Mouse (Mus musculus) embryo, embryonic 11 days (tissue): ENCODE measurements at regions not wholly inside any gene's neighbourhood (a gene's known extent, or its start where the extent isn't known, plus 50 kb on each side); places are given as distances from the start of the nearest gene placed in this dataset.
A peak's percentile ranks its signal among the peaks of the same experiment; 100 is the strongest.

Experiments used
- DNase-seq: peaks from one replicate; pipeline ENCODE4 v3.0.0-alpha.2; 2015

DNA sequence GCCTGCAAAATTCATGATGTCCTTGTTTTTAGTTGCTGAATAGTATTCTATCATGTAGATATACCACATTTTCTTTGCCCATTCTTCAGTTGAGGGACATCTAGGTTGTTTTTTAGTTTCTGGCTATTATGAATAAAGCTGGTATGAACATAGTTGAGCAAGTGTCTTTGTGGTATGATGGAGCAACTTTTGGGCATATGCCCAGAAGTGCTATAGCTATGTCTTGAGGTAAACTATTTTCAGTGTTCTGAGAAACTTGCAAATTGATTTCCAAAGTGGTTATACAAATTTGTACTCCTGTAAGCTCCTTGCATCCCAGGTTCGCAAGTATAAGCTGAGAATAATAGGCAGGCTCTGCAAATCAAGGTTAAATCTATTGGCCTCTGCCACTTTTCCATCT is 473.8 kb upstream of the Zeb2 start:
- no peak for DNase-seq

- no peak for DNase-seq
Observed at GRCm38 (mm10) chr2:45588248-45588647, 471.1 kb upstream of the Zeb2 start.

- DNase-seq = peak; percentile 37
Observed at GRCm38 (mm10) chr2:45586588-45587200, 469.5 kb upstream of the Zeb2 start.

DNA sequence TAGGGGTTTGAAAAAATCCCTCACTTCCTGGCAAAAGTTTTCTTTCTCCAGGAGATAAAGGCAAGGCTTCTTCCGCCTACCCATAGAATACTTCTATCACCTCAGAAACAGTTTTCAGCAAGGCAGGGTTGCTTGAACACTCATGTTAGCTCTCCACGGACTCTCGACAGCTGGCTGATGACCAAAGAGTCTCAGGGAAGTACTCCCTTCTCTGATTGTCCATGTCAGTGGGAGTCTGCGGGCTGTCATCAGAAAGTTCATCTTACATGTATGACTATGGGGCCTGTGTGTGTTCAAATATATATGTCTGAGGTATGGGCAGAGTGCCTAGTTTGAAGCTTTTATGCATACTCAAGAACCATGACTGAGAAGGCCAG is 464.3 kb upstream of the Zeb2 start:
- no peak for DNase-seq

GRCm38 (mm10) chr2:45580838-45581548 is 463.8 kb upstream of the Zeb2 start:
- DNase-seq = peak; percentile 11

GRCm38 (mm10) chr2:45572906-45573305 is 455.7 kb upstream of the Zeb2 start:
- no peak for DNase-seq

DNA sequence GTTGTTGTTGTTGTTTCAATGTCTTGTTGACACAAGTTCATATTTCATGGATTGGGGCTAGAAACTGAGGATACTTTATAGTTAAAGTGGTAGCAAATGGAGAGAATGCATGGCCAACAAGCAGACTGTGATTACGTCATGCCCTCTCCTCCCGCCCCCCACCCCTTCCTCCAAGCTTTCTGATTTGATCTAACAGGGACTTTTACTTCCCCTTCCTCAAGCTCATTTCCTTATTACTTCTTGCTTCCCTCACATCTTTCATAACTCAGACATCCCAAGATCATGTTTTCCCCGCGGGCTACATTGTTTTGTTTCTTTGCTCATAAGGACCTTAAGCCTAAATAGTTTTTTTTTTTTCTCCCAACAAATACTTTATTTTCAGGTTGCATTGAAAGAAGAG is 437.5 kb upstream of the Zeb2 start:
- no peak for DNase-seq

GRCm38 (mm10) chr2:45541394-45541793 is 424.2 kb upstream of the Zeb2 start:
- DNase-seq = no peak

DNA sequence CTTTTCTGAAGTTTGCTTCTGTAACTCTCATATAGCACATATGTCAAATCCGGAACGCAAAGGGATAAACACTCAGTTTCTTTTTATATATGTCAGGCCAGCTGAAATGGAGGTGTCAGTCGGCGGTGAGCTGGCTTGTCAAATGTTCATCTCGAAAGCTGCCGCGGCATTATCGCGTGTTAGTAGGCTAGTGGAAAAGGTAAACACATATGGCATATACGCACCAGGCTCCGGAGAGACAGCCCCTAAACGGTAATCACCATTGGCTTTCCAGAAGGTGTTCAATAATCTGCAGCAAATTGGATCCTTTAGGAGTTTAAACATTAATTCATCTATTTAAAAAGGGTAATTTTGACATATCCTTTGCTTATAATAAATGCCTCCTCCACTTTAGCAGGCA is 421.8 kb upstream of the Zeb2 start:
- no peak for DNase-seq

- no peak for DNase-seq
Observed at GRCm38 (mm10) chr2:45537722-45538121, 420.5 kb upstream of the Zeb2 start.

GRCm38 (mm10) chr2:45534806-45535205 is 417.6 kb upstream of the Zeb2 start:
- no peak for DNase-seq

DNA sequence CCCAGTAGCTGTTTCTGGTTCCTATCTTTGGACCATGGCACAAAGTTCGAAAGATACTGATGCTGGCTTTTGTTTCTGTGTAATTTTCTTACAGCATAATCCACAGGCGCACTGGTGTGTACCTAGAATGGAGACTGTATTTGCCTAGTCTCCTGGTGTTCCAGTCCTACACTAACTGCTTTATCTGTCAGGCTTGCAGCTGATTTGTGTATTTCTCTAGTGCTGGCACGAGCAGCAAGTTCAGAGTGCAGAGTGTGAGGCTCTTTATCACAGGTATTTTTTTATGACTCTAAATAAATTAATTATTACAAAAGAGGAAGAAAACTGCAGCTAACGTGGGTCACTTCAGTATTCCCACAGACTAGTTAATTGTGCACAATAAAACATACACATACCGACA is 405.1 kb upstream of the Zeb2 start:
- DNase-seq = no peak

- peak; percentile 13 for DNase-seq
Observed at GRCm38 (mm10) chr2:45519550-45520152, 402.5 kb upstream of the Zeb2 start.

DNA sequence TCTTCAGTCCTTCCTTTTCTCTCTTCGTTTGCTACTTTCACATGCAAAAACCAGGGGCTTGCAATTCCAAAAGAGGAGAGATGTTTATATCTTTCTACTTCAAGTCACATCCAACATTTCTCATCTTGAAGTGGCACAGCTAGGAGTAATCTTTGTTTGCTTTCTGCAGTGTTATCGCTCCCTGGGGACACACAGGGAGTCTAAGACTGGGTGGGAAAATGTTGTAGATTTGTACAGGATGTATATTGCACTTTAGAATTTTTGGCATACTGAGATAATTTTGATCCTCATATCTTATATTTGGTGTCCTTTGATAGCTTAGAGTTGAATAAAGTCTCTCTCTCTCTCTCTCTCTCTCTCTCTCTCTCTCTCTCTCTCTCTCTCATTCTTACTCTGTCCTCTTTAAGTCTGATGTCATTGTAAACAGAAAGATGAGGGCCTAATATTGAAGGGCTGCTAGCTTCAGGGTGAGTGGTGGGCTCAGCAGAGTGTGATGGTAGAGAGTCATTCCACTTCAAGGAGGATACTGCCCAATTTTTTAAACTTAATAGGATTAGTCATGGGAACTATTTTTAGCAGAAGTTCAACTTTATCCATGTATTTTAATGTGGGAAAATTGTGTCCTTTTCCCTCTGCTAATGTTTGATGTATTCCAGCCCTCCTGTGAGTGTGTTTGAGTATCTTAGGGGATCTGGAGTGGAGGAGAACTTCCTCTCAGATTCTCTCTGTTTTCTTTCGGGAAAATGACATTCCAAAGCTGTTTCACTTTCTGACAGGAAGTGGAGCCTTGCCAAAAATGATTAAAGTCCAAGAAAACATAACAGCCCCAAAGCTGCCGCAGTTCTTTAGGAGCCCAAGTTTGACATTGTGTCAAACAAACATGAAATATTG is 397.3 kb upstream of the Zeb2 start:
- DNase-seq = peak; percentile 53

DNA sequence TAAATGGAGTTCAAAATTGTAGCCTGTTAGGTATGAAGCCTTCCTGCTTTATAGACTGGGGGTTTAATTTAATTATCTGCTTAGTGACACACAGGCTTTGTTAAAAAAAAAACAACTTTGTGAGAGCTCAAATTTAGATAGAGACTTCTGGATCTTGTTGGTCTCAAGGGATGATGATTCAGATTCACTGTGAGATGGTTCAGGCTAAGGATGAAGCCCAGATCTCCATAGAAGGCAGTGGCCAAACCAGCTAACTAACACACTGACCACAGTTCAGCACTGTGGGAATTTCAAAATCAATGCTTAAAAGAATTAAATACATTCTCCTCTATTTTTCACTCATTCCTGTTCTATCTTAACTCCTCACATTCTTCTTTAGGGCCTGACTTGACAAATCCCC is 395.7 kb upstream of the Zeb2 start:
- DNase-seq = no peak

DNA sequence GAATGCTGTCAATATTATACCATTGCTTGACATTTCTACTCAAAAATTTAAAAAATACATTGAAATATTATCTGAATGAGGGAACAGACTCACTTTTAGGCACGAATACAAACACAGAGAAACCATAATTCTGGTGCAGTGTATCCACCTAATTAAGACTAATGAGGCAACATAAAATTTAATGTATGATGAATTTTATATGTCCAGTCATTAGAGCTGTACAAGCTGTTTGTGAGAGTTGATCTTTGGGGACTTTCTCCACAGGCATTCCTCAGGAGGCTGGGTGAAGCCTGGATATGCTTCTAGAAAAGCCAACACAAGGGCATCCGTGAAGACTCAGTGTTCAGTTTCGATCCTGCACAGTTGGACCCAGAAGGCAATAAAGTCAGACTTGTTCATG is 394.6 kb upstream of the Zeb2 start:
- DNase-seq = no peak

DNA sequence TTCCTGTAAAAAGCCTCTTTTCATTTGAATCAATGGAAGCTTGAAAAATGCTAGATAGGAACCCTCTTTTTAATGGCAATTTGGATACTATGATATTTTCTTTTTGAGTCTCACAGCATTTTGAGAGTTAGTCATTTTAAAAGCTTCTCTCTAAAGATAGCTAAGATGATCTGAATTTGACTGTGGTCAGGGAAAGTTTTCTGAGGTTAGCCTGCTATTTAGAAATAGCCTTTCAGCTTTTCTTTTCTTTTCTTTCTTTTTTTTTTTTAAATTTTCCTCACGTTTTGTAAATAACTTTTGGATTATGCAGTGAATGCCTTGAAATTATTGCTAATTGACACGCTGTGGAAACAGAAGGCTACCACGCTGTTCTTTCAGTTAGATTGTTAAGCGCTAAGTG is 387.3 kb upstream of the Zeb2 start:
- DNase-seq = no peak

DNA sequence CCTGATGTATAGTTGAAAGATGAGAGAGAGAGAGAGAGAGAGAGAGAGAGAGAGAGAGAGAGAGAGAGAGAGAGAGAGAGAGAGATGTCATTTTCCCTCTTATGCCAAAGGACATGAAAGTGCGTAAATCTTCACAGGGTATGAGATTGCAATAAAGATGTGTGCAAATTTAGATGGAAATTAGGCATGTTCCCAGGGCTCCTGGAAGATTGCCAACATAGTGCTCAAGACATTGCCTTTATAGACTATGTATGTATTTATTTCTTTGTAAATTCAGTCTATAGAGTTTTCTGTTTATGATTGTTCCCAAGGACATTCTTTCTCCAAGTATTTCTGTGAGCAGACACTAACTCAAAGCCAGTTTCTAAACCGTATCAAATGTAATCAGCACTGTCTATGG is 376.5 kb upstream of the Zeb2 start:
- DNase-seq = no peak

GRCm38 (mm10) chr2:45486530-45486929 is 369.3 kb upstream of the Zeb2 start:
- DNase-seq = no peak

- no peak for DNase-seq
Observed at GRCm38 (mm10) chr2:45485477-45485876, 368.3 kb upstream of the Zeb2 start.

DNA sequence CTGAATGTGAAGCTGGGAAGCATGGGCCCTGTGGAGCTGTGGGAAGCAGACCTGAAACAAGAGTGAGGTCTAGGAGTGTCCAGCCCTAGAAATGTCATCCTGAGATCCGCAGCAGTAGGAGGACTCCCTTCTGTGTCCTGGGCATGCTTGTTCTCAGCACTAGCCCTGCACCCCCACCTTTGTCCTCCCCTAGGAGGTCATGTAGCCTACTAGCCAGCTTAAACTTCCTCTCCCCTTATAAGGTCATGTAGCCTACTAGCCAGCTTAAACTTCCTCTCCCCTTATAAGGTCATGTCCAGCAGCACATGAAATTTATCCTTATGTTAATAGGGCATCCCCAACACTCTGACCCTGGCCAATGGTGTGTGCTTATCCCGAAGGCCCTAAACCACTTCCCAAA is 363.5 kb upstream of the Zeb2 start:
- no peak for DNase-seq

GRCm38 (mm10) chr2:45475996-45476395 is 358.8 kb upstream of the Zeb2 start:
- DNase-seq = no peak

DNA sequence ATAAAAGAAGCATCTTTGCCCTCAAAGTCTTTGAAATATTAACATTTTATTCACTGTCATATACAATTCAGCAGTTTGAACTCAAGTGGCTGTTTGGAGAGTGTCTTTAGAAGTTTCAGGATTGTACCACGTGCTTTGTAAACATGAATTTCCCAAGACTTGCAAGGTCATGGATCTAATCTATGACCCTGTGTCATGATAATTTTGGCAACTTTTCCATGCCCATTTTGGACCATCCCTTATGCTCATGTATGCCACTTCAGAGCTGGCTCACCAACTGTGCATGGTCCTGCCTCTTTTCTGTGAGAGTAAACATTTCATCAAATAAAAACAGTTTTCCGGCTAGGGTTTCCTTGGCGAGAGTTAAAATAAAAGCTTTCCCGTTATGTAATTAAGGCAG is 347.1 kb upstream of the Zeb2 start:
- no peak for DNase-seq

- DNase-seq = no peak
Observed at GRCm38 (mm10) chr2:45459410-45459809, 342.2 kb upstream of the Zeb2 start.
